Mouse (Mus musculus) adrenal gland, adult 18-20 months (tissue): ENCODE measurements around the gene Gm7971. TPM values are rescaled to one million over a fixed set of nuclear protein-coding genes. Genes with fewer than 3 reads are reported as not detected.
"Not testable (repeated sequence)": the region's sequence is repeated elsewhere in the genome, so short reads cannot be mapped to it uniquely, and the experiment has no call there.

Experiments
- DNase-seq, 2 experiments: peaks; one replicate each; pipeline ENCODE4 v3.0.0; 2021 to 2022; ENCODE audit warnings: low spot score in 2 of 2
- long read RNA-seq, 2 experiments: library from polyadenylated mRNA; stranded (forward); transcript quantifications; one replicate each; pipeline ENCODE4 v2.0.0; 2021
- total RNA-seq, 2 experiments: library from RNA; stranded (reverse); gene quantifications; 1 replicate in 1 of 2; 2 replicates in 1 of 2; pipeline ENCODE4 v1.2.3; 2021

The Gm7971 gene
- not detected for total RNA-seq
- long read RNA-seq, experiment 1: 0 reads
- long read RNA-seq, experiment 2: 0 reads

DNA sequence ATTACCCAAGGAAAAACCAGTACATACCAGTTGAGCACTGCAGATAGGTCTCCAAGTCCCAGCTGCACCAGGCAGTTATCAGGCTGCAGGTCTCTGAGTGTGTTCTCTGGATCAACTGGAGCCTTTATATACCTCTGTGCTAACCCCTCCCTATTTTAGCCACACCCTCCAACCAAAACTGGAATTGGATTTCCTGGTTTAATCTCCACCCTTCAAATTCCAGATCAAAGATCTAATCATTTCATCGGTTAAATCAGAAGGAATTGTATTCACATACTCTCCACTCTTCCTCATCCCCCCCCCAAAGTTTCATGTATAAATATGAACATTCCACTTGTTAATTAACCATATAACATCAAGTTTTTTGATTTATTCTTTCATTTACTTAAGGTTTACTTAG lies at the start of gene Gm7971:
Gene Gm7971, minus strand, starts transcription at position 101 of the 400 bp plus-strand sequence.
- not testable (repeated sequence) for DNase-seq

Other genes with a start within 250 kb of the Gm7971 start
- not detected for gene D5Ertd577e, start 138.1 kb downstream of the Gm7971 start, total RNA-seq
- gene Gm3286, start 84.1 kb downstream of the Gm7971 start, total RNA-seq: not detected
- gene Gm7978, start 141.3 kb upstream of the Gm7971 start, total RNA-seq: not detected
- gene Gm7982, start 147.1 kb upstream of the Gm7971 start, total RNA-seq: not detected
- gene E330014E10Rik, start 181.1 kb upstream of the Gm7971 start, total RNA-seq: not detected